Mouse (Mus musculus): ENCODE data around the gene Ufsp1. TPM values are rescaled to one million over a fixed set of nuclear protein-coding genes. Genes with fewer than 3 reads are reported as not detected.

The Ufsp1 gene
- total RNA-seq, 2 experiments from 2014 or later = 7.5 to 8.0 TPM

DNA sequence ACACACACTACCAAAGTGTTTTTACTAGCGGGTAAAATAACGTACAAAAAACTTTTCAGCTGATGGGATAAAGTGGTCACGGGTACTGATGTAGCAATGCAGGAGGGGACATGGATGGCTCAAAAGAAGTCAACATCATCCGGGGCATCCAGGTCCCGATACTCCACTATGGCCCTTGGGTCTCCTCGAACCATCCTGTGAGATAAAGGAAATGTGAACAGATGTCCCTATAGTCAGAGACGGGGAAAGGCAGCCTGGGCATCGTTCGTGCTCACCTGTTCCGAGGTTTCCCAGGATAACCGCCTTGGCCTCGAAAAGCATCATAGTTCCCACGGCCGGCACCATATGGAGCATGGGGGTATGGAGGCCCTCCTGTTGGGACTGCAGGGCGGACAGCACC, 1.3 kb downstream of the Ufsp1 start:
- no peak for DNase-seq

DNA sequence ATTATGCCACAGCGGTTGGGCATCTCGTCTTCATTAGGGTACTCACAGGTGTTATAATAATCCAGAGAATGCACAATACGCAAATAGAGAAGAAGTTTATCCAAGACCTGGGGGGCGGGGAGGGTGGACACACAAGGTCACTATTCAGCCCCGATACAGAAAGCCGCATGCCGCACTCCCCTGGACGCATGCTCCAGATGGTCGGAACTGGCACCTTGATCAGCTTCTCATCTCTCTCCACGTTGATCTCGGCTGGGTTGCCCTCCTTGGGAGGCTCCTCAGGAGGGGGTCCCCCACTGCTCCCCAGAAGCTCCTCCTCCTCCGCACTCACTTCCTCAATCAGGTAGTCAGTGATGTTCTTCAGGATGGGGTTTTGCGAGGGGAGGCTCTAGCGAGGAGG, 2.7 kb downstream of the Ufsp1 start:
- no peak for DNase-seq

DNA sequence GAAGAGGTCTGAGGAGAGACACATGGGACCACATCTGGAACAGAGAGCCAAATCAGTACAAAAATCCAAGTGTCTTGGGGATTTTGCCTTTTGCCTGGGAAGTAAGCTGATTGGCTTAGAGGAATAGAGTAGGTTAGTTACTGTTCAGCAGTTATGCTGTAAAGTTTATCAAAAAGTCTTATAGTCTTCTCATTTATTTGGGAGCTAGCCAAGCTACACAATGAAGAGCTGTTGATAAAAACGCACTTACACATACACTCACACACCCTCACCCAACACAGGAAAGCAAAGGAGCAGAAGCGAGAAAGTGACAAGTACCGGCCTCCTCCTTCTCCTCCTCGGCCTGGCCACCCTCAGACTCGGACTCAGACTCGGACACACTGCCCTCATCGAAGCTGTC, 4.8 kb downstream of the Ufsp1 start:
- no peak for DNase-seq

DNA sequence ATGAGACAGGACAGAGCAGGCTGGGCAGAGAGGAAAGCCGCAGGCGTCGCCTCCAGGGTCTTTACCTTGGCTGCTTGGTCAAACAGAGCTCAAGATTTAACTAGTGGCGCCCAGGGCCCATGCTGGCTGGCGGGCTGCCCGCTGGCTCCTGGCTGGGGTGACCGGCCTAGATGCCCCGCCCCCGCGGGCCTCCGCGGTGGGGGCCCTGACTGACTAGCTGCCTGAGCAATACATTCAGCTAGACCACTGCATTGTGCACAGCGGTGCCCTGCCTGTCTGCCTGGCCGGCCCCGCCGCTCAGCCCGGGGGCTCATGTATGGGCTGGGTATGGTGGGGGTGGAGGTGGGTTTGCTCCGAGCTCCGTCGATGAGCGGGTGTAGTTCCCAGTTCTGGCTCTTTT, 6.8 kb downstream of the Ufsp1 start:
- DNase-seq = peak; percentile 44

DNA sequence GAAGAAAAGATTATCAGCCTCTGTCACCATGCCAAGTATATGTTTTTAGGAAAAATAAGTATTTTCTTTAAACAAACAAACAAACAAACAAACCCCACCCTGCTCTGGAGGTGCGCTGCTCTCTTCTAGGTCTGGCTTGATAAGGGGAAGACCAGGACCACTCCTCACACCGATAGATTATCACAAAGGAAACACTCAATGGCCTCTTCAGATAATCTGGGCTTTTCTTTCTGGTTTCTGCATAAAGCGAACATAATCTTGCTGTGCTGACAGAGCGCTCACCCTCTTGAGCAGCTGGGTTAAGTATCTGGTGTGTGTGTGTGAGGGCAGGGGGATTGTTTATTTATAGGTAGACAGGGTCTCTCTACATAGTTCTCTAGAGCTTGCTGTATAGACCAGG, 9.2 kb downstream of the Ufsp1 start:
- no peak for DNase-seq

DNA sequence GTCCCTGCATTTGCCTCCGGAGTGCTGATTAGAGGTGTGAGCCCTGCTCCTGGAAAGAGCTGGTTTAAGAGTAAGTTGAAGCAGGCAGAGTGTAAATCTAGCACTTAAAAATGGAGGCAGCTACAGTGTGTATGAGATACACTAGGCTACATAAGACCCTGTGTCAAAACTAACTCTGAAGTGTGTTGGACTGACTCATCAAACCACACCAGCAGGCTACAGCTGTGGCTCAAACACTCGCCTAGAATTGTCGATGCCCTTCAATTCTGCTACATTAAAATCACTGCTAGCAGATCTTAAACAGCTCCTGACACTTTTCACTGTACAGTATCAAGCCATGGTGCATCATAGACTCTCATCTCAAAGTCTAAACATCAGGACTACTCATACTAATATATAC, 9.7 kb downstream of the Ufsp1 start:
- DNase-seq = no peak

DNA sequence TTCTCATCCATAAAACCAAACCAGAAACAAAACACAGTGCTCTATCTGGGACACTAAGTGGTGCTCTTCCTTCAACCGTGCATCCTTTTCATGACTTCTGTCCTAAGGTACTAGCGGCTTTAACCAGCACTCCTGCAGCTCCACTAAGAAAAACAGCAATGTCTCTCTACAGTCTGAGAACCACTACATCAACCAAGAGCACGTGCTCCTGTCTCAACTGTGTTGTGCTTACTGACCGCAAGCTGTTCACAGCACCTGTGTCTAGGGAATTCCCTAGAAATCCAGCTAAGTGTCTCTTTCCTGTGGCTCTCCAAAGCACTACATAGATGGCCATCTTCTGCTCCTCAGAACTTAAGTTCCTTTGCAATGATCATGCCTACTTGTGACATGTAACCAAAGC, 10.4 kb downstream of the Ufsp1 start:
- DNase-seq = no peak

DNA sequence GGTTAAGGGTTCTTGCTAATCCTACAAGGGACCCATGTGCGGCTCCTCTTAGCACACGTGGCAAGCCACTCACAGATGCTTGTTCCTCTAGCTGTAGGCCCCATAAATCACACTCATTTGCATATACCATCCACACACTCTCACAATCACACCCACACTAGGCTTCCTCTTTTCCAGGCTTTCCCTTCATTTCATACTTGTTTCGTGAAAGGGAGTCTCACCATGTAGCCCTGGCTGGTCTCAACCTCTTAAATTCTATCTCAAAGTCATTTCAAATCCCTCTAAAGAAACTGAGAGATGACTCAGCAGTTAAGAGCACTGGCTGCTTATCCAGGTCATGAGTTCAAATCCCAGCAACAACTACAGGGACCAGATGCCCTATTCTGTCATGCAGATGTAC, 11.4 kb downstream of the Ufsp1 start:
- no peak for DNase-seq

DNA sequence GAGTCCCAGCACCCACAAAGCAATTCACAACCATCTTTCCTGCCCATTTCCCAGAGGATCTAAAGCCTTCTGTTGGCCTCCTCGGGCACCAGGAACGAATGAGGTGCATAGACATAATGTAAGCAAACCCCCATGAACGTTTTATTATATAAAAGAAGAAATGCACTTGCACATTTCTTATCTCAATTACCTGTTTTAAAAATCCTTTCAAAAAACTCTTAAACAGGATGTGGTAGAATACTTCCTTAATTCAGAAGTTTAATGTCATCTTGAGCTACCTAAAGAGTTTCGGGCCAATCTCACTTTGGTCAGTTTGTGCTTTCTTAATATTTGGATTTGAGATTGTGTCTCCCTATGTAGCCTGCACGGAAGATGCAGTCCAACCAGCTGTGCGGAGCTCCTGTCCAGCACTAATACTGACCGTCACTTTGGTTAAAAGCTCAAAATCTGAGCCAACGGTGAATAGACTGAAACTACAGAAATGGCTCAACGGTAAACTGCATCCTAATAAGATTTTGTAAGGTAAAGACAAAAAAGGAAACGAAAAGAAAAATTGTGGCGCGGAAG, 12.1 kb downstream of the Ufsp1 start:
- no peak for DNase-seq

DNA sequence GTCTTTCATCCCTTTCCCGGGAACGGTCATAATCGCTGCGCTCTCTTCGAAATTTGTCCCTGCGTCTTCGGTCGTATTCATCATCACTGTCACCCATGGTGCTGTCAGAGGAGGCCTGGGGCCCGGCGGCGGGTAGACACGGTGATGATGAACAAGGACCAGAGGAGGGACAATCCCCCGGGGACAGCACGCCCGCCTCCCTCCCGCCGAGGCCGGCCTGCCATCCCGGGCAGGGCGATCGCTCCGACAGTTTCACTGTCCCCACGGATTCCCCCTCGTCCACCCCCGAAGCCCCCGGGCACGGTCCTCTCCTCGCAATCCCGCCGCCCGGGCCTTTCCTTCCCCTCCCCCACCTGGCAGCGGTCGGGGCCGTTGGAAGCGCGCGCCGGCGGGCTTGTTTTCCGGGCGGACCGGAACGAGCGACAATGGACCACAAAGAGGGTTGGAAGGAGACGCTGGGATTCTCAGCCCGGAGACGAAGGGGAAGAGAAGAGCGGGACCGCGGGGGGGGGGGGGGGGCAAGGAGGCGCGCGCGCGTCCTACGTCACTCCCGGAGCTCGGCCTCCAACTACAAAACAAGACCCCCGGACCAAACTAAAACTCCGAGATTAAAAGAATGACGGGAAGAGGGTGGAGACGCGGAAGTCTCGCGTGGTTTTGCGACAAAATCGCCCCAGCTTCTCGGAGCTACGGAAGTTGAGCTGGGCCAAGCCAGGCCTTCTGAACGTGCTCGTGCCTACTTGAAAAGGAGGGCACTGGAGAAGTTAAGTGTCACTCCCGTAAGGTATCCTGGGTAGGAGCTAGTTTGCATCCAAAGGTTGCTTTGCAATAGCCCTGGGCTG, 12.9 kb downstream of the Ufsp1 start, which contains the start of gene Srrt:
Srrt (minus strand) TSS at position 604 of the 842 bp plus-strand sequence.
- peak; percentile 93 for DNase-seq

DNA sequence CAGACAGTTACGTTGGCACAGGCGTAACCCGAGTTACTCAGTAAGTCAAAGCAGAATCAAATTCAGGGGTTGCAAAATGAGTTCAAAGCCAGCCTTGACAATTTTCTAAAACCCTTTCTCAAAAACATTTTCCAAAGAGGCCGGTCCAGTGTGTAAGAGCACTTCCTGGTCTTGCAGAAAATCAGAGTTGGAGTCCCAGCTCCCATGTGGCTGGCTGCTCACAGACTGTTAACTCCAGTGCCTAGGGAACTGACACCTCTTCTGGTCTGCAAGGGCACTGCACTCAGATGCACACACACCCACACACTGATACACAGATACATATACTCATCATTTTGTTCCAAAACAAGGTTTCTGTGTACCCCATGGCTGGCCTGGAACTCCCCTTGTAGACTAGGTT, 13.9 kb downstream of the Ufsp1 start:
- no peak for DNase-seq

DNA sequence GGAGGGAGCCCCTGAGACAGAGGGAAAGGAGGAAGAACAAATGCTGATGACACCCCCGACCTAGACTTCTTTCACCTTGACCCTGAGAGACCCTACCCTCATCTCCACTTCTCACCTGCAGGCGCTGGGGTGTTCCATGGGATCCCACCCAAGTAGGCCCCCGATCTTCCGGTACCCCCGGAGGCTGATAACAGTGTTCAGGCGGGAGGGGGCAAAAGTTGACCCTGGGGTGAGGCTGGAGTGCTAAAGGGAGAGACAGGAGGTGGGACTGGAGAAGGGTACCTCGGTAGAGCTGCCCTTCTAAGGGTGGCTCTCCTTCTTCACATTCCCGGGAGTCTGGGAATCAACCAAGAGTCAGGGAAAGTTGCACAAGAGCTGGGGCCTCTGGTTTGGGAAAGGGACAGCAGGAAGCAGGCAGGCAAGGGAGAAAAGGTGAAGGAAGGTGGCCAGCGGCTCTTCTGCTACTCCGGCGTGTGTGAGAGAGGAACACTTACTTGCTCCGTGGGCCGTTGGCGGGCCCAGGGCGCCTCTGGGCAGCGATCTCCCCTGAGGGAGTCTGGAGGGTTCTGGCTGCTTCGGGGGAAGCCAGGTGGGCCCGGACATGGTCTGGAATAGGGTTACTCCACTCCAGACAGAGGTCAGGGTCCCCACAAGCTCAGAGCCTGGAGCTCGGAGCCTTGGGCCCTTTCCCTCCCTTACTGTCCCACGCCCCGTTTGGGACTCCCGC, 19.2 kb downstream of the Ufsp1 start:
- no peak for DNase-seq

DNA sequence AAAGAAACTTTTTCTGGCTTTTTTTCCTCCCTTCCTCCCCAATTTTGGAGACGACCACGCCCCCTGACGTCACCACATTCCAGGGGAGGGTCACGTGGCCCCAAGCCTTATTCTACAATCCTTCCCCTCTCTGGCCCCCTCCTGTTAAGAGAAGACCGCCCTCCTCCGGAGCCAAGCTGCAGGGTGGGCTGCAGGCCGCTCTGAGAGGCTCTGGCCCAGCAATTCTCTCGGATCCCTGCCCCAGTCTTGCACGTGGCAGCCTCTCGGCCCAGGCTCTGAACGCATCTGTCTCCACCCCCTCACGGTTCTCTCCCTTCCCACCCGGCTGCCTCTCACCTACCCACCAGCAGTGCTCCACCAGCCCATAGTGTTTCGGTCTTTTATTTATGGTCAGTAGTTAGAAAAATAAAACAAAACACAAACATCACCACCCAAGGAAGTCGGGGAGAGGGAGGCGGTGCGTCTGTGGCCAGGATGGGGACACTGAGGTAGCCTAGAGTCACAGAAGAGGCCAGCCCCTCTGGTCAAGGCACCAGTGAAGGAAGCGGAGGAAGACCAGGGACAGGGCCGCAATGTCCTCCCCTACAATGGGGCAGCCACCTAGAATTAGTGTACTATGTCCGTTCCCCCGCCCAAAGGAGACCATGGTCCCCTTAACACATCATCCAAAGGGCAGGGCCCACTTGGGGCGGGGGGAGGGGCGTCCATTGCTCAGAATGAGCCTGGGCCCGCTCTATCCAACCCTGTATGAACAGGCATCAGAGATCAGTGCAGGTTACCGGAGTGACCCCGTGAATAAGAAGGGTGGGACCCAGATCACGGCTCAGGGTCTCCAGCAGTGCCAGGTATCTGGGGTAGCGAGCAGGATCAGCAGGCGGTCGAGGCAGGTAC, 20.0 kb downstream of the Ufsp1 start, which contains the start of gene Trip6:
Trip6 (minus strand) TSS at position 212 of the 891 bp plus-strand sequence.
- DNase-seq = peak; percentile 95

DNA sequence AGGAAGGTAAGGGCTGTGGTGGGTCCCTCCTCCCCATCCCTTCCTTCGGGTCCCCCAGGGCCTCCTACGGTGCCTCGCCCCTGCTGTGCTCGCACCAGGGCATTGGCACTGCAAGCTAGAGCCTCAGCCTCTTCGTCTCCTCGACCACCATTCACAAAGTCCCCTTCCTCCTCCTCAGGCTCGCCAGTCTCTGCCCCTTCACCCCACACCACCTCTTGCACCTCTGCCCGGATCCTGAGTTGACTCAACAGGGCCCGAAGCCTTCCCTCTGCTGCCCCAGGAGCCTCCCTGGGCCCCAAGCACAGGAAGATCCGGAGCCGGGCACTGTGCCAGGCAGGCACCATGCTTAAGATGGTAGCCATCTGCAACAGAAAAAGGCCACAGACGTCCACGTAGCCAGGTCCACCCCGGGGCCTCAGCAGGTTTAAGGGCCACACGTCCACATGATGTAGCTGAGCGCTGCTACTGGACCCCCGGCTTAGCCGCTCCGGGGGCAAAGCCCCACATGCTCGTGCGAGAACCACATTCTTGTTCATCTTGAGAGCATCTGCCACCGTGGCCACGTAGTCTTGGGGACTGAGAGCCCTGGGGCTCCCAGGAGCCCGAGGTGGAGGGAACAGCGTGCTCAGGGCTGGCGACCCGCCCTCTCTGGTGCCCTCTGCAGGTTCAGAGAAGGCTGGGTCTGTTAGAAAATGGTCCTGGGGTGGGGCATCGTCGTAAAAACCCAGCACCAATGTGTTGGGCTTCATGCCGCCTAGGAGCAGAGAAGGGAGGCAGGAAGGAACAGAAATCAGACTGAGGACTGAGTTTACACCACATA, 20.9 kb downstream of the Ufsp1 start:
- peak; percentile 56 for DNase-seq

DNA sequence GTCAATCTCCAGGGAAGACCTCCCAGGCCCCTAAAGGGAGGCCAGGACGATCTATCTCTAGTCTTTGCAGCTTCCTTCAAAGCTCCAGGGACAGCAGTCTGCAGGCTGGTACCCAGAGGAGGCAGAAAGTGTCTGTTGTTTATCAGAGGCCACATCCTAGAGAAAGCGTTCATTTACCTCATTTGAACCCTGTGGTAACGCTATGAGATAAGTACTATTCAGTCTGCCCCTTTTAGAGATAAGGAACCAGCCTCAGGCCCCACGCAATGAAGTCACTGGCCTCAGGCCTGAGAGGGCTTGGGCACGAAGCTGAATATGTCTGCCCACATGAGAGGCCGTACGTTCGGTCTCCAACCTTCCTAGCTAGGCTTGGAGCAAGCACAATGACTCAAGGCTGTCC, 22.9 kb downstream of the Ufsp1 start:
- DNase-seq = no peak

DNA sequence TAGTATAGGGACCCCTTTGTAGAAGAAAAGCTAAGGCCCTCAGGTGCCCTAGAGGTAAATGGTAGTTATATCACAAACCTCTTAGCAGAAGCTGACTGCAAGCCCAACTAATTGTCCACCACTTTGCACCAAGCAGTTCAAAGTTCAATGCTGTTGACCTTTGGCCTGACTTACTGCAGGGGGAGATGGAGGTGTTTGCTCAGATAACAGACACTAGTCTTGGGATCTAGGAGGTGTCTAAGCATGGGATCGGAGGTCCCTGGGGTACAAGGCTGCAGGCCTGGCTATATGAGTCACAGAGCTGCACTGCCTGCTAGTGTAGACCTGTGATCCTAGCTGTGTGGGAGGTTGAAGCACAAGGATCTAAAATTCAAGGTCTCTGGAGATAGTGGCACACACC, 24.1 kb downstream of the Ufsp1 start:
- no peak for DNase-seq

DNA sequence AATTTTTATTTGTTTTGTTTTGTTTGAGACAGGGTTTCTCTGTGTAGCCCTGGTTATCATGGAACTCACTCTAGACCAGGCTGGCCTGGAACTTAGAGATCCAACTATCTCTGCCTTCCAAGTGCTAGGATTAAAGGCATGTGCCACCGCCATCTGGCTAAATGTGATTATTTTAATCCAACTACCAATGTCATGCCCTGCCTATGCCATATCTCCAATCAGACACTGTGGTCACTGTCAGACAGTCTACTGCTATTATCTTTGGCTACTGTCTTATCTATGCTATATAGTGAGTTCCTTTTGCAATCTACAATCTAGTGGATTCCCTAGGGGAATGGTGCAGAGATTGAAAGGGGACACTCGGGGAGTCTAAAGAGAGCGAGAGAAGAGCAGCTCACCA, 26.6 kb downstream of the Ufsp1 start:
- DNase-seq = no peak

DNA sequence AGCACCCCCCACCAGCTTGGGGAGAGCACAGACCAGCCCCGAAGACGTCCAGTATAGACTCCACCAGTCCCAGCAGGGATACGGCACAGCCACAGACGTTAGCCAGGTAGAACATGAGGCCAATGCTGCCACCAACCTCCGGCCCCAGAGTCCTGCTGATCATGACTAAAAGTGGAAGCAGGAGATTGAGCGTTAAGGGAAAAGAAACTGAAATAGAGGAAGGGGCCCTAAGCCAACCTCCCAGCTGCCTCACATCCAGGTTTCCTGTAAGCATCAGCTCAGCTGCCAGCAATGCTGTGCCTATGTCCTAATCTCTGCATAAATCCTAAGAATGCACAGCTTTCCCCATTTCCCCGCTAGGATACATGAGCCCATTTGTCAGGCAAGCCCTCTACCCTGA, 36.5 kb downstream of the Ufsp1 start:
- DNase-seq = no peak

DNA sequence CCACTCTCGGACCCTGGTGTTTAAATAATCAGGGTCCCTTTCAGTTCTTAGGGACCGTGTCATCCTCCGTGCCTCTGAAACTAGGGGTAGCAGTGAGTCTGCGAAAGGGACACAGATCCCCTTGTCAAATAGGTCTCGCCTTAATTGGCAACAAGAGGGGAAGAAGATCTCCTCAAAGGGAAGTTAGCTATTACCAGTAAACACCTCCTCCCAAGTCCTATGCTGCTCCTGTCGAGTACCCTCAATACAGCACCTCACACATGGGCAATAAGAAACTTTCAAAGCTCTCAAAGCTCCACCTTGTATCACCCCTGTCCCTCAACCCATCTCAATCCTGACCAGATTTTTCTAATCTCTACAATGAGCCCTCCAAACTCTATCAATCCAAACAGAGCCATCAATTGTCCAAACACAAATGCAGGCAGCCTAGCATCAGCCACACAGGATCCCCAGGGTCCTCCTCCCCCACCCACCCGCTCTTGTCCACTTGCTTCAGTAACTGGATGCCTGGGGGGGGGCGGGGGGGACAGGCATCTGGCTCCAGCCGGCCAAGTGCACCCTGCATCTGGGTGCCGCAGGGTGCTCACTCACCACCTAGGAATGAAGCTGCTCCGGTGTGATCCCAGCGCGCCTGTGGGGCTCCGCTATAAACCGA, 38.6 kb downstream of the Ufsp1 start:
- DNase-seq = no peak

DNA sequence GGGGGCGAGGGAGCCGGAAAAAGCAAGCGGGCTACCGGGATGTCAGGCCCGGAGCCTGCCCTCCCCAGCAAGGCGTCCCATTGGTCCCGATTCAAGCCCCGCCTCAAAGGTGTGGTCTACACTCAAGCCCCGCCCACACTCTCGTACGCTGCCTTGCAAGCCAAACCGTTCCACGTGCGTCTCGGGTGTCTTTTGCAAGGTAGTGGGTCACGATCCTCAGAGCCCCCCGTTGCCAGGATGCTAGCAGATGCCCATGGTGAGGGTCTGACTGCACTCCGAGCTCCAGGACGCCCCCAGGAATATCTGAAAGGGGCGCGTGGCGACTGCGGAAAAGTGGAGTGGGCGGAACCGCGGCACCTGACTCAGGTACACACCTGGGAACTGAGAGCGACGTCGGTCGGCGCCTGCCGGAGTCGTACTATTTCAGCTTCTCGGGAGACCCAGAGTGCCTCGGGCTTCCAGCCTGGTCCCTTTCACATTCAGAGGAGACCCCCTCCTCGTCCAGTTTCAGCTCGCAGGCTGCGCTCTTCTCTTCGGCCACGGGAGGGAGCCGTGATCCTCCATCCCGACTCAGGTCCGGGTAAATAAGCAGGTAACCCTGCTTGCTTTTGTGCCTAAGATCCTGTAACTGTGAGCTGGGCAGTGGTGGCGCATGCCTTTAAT, 39.2 kb downstream of the Ufsp1 start, which contains the start of gene Slc12a9:
Slc12a9 (minus strand) TSS at position 86 of the 663 bp plus-strand sequence.
- DNase-seq = peak; percentile 97

All from heart, postnatal 4 days (tissue).